Mouse (Mus musculus) embryonic facial prominence, embryonic 12.5 days (tissue): ENCODE measurements around the gene Gas7. TPM values are rescaled to one million over a fixed set of nuclear protein-coding genes. Genes with fewer than 3 reads are reported as not detected.

Source experiments
- ATAC-seq: fragments of 200-750 bp; cut with Nextera tagmentation; 2 replicates; pipeline ENCODE4 v1.8.0; 2017; ENCODE audit not compliant: insufficient number of reproducible peaks, insufficient read depth, low FRiP score, low TSS enrichment
- H3K27ac ChIP-seq: fragments of 300-500 bp; sonication (generic); 2 replicates; pipeline ENCODE4 v1.5.1; 2016; ENCODE audit warnings: mild to moderate bottlenecking
- H3K27me3 ChIP-seq: fragments of 300-500 bp; sonication (generic); 2 replicates; pipeline ENCODE4 v1.6.1; 2016; ENCODE audit warnings: mild to moderate bottlenecking, moderate library complexity
- H3K36me3 ChIP-seq: fragments of 300-500 bp; sonication (generic); 2 replicates; pipeline ENCODE4 v1.6.1; 2016; ENCODE audit warnings: mild to moderate bottlenecking
- H3K4me1 ChIP-seq: fragments of 300-500 bp; sonication (generic); 2 replicates; pipeline ENCODE4 v1.6.1; 2016
- H3K4me2 ChIP-seq: fragments of 300-500 bp; sonication (generic); replicated peaks from 2 replicates; pipeline ENCODE4 v1.6.1; 2016; ENCODE audit warnings: mild to moderate bottlenecking, moderate library complexity
- H3K4me3 ChIP-seq: fragments of 300-500 bp; sonication (generic); 2 replicates; pipeline ENCODE4 v1.5.1; 2016; ENCODE audit warnings: mild to moderate bottlenecking
- H3K9ac ChIP-seq: fragments of 300-500 bp; sonication (generic); 2 replicates; pipeline ENCODE4 v1.6.1; 2016; ENCODE audit warnings: mild to moderate bottlenecking, moderate library complexity
- H3K9me3 ChIP-seq: fragments of 300-500 bp; sonication (generic); 2 replicates; pipeline ENCODE4 v1.6.1; 2016; ENCODE audit warnings: mild to moderate bottlenecking, moderate library complexity
- WGBS: fragments of 180-500 bp; shearing (Covaris S2); methylation state at CpG from one replicate; pipeline ENCODE4 v1.1.7; 2016; 5-methylcytosine and 5-hydroxymethylcytosine counted together
- polyA plus RNA-seq: library from polyadenylated mRNA; unstranded; fragments of >200 nt; fragmentation: Nextera tagmentation; extraction: Ambion mirVana; gene quantifications from 2 replicates; pipeline ENCODE4 v1.2.1, GENCODE M21; 2016

The Gas7 gene
- polyA plus RNA-seq = 5.5 and 6.0 TPM in 2 replicates

GRCm38 (mm10) chr11:67454874-67455526 lies at the start of gene Gas7:
TSS of gene Gas7 (plus strand) at chr11:67455437.
- peak within 1 kb of the TSS; percentile 73 for H3K4me3 ChIP-seq
- H3K27me3 ChIP-seq = peaks cover 28% of the 10 kb centered on the region
- no peaks in the 10 kb centered on the region for H3K9me3 ChIP-seq
- peak within 1 kb of the TSS; percentile 65 for H3K9ac ChIP-seq
- under 1% methylated on average over 74 of the region's 78 CpGs for WGBS
- no peaks in the 10 kb centered on the region; the same call in 1 of the 2 replicates for H3K4me1 ChIP-seq
- peak within 1 kb of the TSS; percentile 98 for H3K4me2 ChIP-seq
- no peaks in the 10 kb centered on the region for H3K36me3 ChIP-seq
- ATAC-seq = peak; percentile 80; the same call in 1 of the 2 replicates
- no peak within 1 kb of the TSS for H3K27ac ChIP-seq

GRCm38 (mm10) chr11:67414346-67414940 lies 40.8 kb upstream of the Gas7 start:
- Histone ChIP-seq H3K9ac (no peak overlapping the region), H3K4me3 (no peak overlapping the region), H3K9me3 (no peaks in the 10 kb centered on the region), H3K36me3 (no peaks in the 10 kb centered on the region), H3K27me3 (no peaks in the 10 kb centered on the region), H3K4me1 (no peaks in the 10 kb centered on the region), H3K27ac (no peak overlapping the region), H3K4me2 (no peak overlapping the region)
- ATAC-seq = no peak
- WGBS = 83% methylated on average over 6 of the region's 6 CpGs

- no peaks in the 10 kb centered on the region for H3K36me3 ChIP-seq
- H3K9me3 ChIP-seq = no peaks in the 10 kb centered on the region
- no peak overlapping the region for H3K27ac ChIP-seq
- no peak overlapping the region for H3K4me3 ChIP-seq
- H3K9ac ChIP-seq = no peak overlapping the region
- no peak for ATAC-seq
- H3K27me3 ChIP-seq = no peaks in the 10 kb centered on the region
- H3K4me1 ChIP-seq = no peaks in the 10 kb centered on the region
- no peak overlapping the region for H3K4me2 ChIP-seq
- WGBS = 89% methylated on average over 13 of the region's 13 CpGs
These were observed 31.7 kb upstream of the Gas7 start for GRCm38 (mm10) chr11:67423575-67423974.

GRCm38 (mm10) chr11:67428196-67428595 lies 27.0 kb upstream of the Gas7 start:
- Histone ChIP-seq H3K4me1 (0 out of 2 replicates have a peak, but pooled peaks cover 3% of the 10 kb centered on the region), H3K36me3 (no peaks in the 10 kb centered on the region), H3K9me3 (no peaks in the 10 kb centered on the region), H3K4me2 (no peak overlapping the region), H3K4me3 (no peak overlapping the region), H3K27ac (no peak overlapping the region), H3K9ac (no peak overlapping the region), H3K27me3 (no peaks in the 10 kb centered on the region)
- ATAC-seq = no peak
- 36% methylated on average over 3 of the region's 3 CpGs for WGBS

- Histone ChIP-seq H3K27ac (no peak overlapping the region), H3K36me3 (no peaks in the 10 kb centered on the region), H3K4me3 (no peak overlapping the region), H3K9ac (no peak overlapping the region), H3K9me3 (no peaks in the 10 kb centered on the region), H3K4me2 (no peak overlapping the region), H3K27me3 (no peaks in the 10 kb centered on the region), H3K4me1 (0 out of 2 replicates have a peak, but pooled peaks cover 3% of the 10 kb centered on the region)
- WGBS = 59% methylated on average over 1 of the region's 1 CpGs
- ATAC-seq = no peak
These were observed 25.4 kb upstream of the Gas7 start for GRCm38 (mm10) chr11:67429836-67430235.

GRCm38 (mm10) chr11:67431116-67431645 lies 24.1 kb upstream of the Gas7 start:
- peak overlapping the region; percentile 19; the same call in 1 of the 2 replicates for H3K4me2 ChIP-seq
- no peak overlapping the region for H3K27ac ChIP-seq
- no peaks in the 10 kb centered on the region for H3K27me3 ChIP-seq
- ATAC-seq = no peak
- H3K9ac ChIP-seq = no peak overlapping the region
- H3K9me3 ChIP-seq = no peaks in the 10 kb centered on the region
- no peaks in the 10 kb centered on the region for H3K36me3 ChIP-seq
- 0 out of 2 replicates have a peak, but pooled peaks cover 3% of the 10 kb centered on the region for H3K4me1 ChIP-seq
- no peak overlapping the region for H3K4me3 ChIP-seq
- WGBS = 26% methylated on average over 14 of the region's 14 CpGs

- no peaks in the 10 kb centered on the region for H3K9me3 ChIP-seq
- WGBS = 78% methylated on average over 4 of the region's 4 CpGs
- ATAC-seq = no peak
These were observed 23.4 kb upstream of the Gas7 start for GRCm38 (mm10) chr11:67431864-67432263.

GRCm38 (mm10) chr11:67433763-67434162 lies 21.5 kb upstream of the Gas7 start:
- Histone ChIP-seq H3K4me3 (no peak overlapping the region), H3K4me1 (0 out of 2 replicates have a peak, but pooled peaks cover 3% of the 10 kb centered on the region), H3K27me3 (no peaks in the 10 kb centered on the region), H3K36me3 (no peaks in the 10 kb centered on the region), H3K9me3 (no peaks in the 10 kb centered on the region), H3K4me2 (no peak overlapping the region), H3K27ac (no peak overlapping the region), H3K9ac (no peak overlapping the region)
- ATAC-seq = no peak
- 90% methylated on average over 5 of the region's 5 CpGs for WGBS

More at GRCm38 (mm10) chr11:67431864-67432263, 23.4 kb upstream of the Gas7 start:
- Histone ChIP-seq H3K4me3 (no peak overlapping the region), H3K36me3 (no peaks in the 10 kb centered on the region), H3K27ac (no peak overlapping the region), H3K27me3 (no peaks in the 10 kb centered on the region), H3K4me2 (no peak overlapping the region), H3K9ac (no peak overlapping the region), H3K4me1 (0 out of 2 replicates have a peak, but pooled peaks cover 3% of the 10 kb centered on the region)

- no peaks in the 10 kb centered on the region for H3K36me3 ChIP-seq
- H3K27me3 ChIP-seq = no peaks in the 10 kb centered on the region
- H3K9ac ChIP-seq = no peak overlapping the region
- no peak overlapping the region for H3K27ac ChIP-seq
- no peaks in the 10 kb centered on the region for H3K4me1 ChIP-seq
- H3K4me3 ChIP-seq = no peak overlapping the region
- ATAC-seq = no peak
- H3K9me3 ChIP-seq = no peaks in the 10 kb centered on the region
- 96% methylated on average over 5 of the region's 5 CpGs for WGBS
- no peak overlapping the region for H3K4me2 ChIP-seq
These were observed 16.5 kb upstream of the Gas7 start for GRCm38 (mm10) chr11:67438746-67439145.

- no peaks in the 10 kb centered on the region for H3K27me3 ChIP-seq
- H3K9me3 ChIP-seq = no peaks in the 10 kb centered on the region
- no peaks in the 10 kb centered on the region for H3K36me3 ChIP-seq
- H3K4me1 ChIP-seq = no peaks in the 10 kb centered on the region
- no peak overlapping the region for H3K4me3 ChIP-seq
- 53% methylated on average over 14 of the region's 14 CpGs for WGBS
- no peak overlapping the region for H3K4me2 ChIP-seq
- no peak for ATAC-seq
- no peak overlapping the region for H3K9ac ChIP-seq
- H3K27ac ChIP-seq = no peak overlapping the region
These were observed 10.0 kb upstream of the Gas7 start for GRCm38 (mm10) chr11:67445058-67445825.

GRCm38 (mm10) chr11:67451525-67451924 lies 3.7 kb upstream of the Gas7 start:
- Histone ChIP-seq H3K9ac (no peak overlapping the region), H3K27ac (no peak overlapping the region), H3K4me2 (no peak overlapping the region), H3K9me3 (no peaks in the 10 kb centered on the region), H3K4me3 (no peak overlapping the region), H3K36me3 (no peaks in the 10 kb centered on the region), H3K4me1 (no peaks in the 10 kb centered on the region; the same call in 1 of the 2 replicates), H3K27me3 (peaks cover 14% of the 10 kb centered on the region)
- ATAC-seq = no peak
- 76% methylated on average over 5 of the region's 5 CpGs for WGBS
